Mouse (Mus musculus): Measurements from ENCODE around the gene Abcc1.

Abcc1 gene

GRCm38 (mm10) chr16:14361362-14362098 lies at the start of gene Abcc1:
TSS of gene Abcc1 (plus strand) at chr16:14361558.
- peak; percentile 91 for DNase-seq (ENCODE audit: inconsistent ontology term)

- DNase-seq (ENCODE audit: inconsistent ontology term): no peak
Measured at GRCm38 (mm10) chr16:14312914-14313313, 48.4 kb upstream of the Abcc1 start.

- DNase-seq (ENCODE audit: inconsistent ontology term): peak; percentile 95
Measured at GRCm38 (mm10) chr16:14316884-14317876, 44.2 kb upstream of the Abcc1 start, which contains the start of gene Fopnl. TSS of gene Fopnl (minus strand) at chr16:14317405.

GRCm38 (mm10) chr16:14319681-14320080 lies 41.7 kb upstream of the Abcc1 start:
- no peak for DNase-seq (ENCODE audit: inconsistent ontology term)

GRCm38 (mm10) chr16:14320494-14320893 lies 40.9 kb upstream of the Abcc1 start:
- no peak for DNase-seq (ENCODE audit: inconsistent ontology term)

- no peak for DNase-seq (ENCODE audit: inconsistent ontology term)
Measured at GRCm38 (mm10) chr16:14328156-14328555, 33.2 kb upstream of the Abcc1 start.

- no peak for DNase-seq (ENCODE audit: inconsistent ontology term)
Measured at GRCm38 (mm10) chr16:14344967-14345366, 16.4 kb upstream of the Abcc1 start.

- DNase-seq (ENCODE audit: inconsistent ontology term): no peak
Measured at GRCm38 (mm10) chr16:14351571-14351970, 9.8 kb upstream of the Abcc1 start.

- no peak for DNase-seq (ENCODE audit: inconsistent ontology term)
Measured at GRCm38 (mm10) chr16:14352234-14352633, 9.1 kb upstream of the Abcc1 start.

GRCm38 (mm10) chr16:14352663-14353062 lies 8.7 kb upstream of the Abcc1 start:
- no peak for DNase-seq (ENCODE audit: inconsistent ontology term)

GRCm38 (mm10) chr16:14357859-14358258 lies 3.5 kb upstream of the Abcc1 start:
- DNase-seq (ENCODE audit: inconsistent ontology term): no peak

GRCm38 (mm10) chr16:14358531-14358930 lies 2.8 kb upstream of the Abcc1 start:
- no peak for DNase-seq (ENCODE audit: inconsistent ontology term)

GRCm38 (mm10) chr16:14360931-14361330 lies 427 bp upstream of the Abcc1 start:
- DNase-seq (ENCODE audit: inconsistent ontology term): no peak

GRCm38 (mm10) chr16:14362099-14362820 lies 902 bp downstream of the Abcc1 start:
- DNase-seq (ENCODE audit: inconsistent ontology term): peak; percentile 40

- no peak for DNase-seq (ENCODE audit: inconsistent ontology term)
Measured at GRCm38 (mm10) chr16:14363496-14363895, 2.1 kb downstream of the Abcc1 start.

GRCm38 (mm10) chr16:14364066-14364465 lies 2.7 kb downstream of the Abcc1 start:
- no peak for DNase-seq (ENCODE audit: inconsistent ontology term)

- no peak for DNase-seq (ENCODE audit: inconsistent ontology term)
Measured at GRCm38 (mm10) chr16:14365457-14365856, 4.1 kb downstream of the Abcc1 start.

GRCm38 (mm10) chr16:14366017-14366416 lies 4.7 kb downstream of the Abcc1 start:
- DNase-seq (ENCODE audit: inconsistent ontology term): no peak

- DNase-seq (ENCODE audit: inconsistent ontology term): peak; percentile 54
Measured at GRCm38 (mm10) chr16:14371367-14371766, 10.0 kb downstream of the Abcc1 start.

- no peak for DNase-seq (ENCODE audit: inconsistent ontology term)
Measured at GRCm38 (mm10) chr16:14372382-14372781, 11.0 kb downstream of the Abcc1 start.

GRCm38 (mm10) chr16:14372817-14373301 lies 11.5 kb downstream of the Abcc1 start:
- DNase-seq (ENCODE audit: inconsistent ontology term): peak; percentile 91

GRCm38 (mm10) chr16:14375942-14376341 lies 14.6 kb downstream of the Abcc1 start:
- DNase-seq (ENCODE audit: inconsistent ontology term): no peak
